Mouse (Mus musculus) stomach, postnatal 0 days (tissue): Measurements from ENCODE around the gene Nfatc4. TPM values are rescaled to one million over a fixed set of nuclear protein-coding genes. Genes with fewer than 3 reads are reported as not detected.
A peak's percentile ranks its signal among the peaks of the same experiment; 100 is the strongest.

Experiments
- ATAC-seq: fragments of 200-750 bp; cut with Nextera tagmentation; 2 replicates; pipeline ENCODE4 v1.8.0; 2017; ENCODE audit not compliant: low FRiP score, low TSS enrichment
- DNase-seq: peaks from one replicate; pipeline ENCODE4 v3.0.0-alpha.2; 2016; ENCODE audit warnings: low spot score
- H3K27ac ChIP-seq: fragments of 300-500 bp; sonication (generic); replicated peaks from 2 replicates; pipeline ENCODE4 v1.5.1; 2014; ENCODE audit warnings: mild to moderate bottlenecking, control low read depth
- H3K27me3 ChIP-seq: fragments of 300-500 bp; sonication (generic); 2 replicates; pipeline ENCODE4 v1.6.1; 2014; ENCODE audit warnings: low read length; ENCODE audit not compliant: control insufficient read depth, insufficient read depth
- H3K36me3 ChIP-seq: fragments of 300-500 bp; sonication (generic); 2 replicates; pipeline ENCODE4 v1.6.1; 2014; ENCODE audit warnings: low read length, mixed read lengths; ENCODE audit not compliant: control insufficient read depth, insufficient read depth
- H3K4me1 ChIP-seq: fragments of 300-500 bp; sonication (generic); replicated peaks from 2 replicates; pipeline ENCODE4 v1.6.1; 2014; ENCODE audit warnings: antibody characterized with exemption; ENCODE audit not compliant: control insufficient read depth, insufficient read depth
- H3K4me2 ChIP-seq: fragments of 300-500 bp; sonication (generic); replicated peaks from 2 replicates; pipeline ENCODE4 v1.6.1; 2014; ENCODE audit warnings: low read depth, mild to moderate bottlenecking, control low read depth, moderate library complexity
- H3K4me3 ChIP-seq: fragments of 300-500 bp; sonication (generic); 2 replicates; pipeline ENCODE4 v1.5.1; 2014; ENCODE audit warnings: low read depth, low read length, control low read depth
- H3K9ac ChIP-seq: fragments of 300-500 bp; sonication (generic); 2 replicates; pipeline ENCODE4 v1.6.1; 2014; ENCODE audit warnings: mild to moderate bottlenecking, low read length, control low read depth, mixed read lengths
- H3K9me3 ChIP-seq: fragments of 300-500 bp; sonication (generic); 2 replicates; pipeline ENCODE4 v1.6.1; 2016; ENCODE audit warnings: low read length; ENCODE audit not compliant: control insufficient read depth
- CTCF ChIP-seq: IDR thresholded peaks from 2 replicates; pipeline ENCODE4 v1.5.1; 2016; ENCODE audit warnings: antibody characterized with exemption, low read depth, mild to moderate bottlenecking, moderate library complexity
- EP300 ChIP-seq: optimal IDR thresholded peaks from 2 replicates; pipeline ENCODE3; 2016; ENCODE audit warnings: antibody characterized with exemption
- WGBS: fragments of 180-500 bp; shearing (Covaris S2); extraction: QIAGEN DNeasy Blood & Tissue Kit; methylation state at CpG from one replicate; pipeline ENCODE4 v1.1.7; 2014; 5-methylcytosine and 5-hydroxymethylcytosine counted together
- polyA plus RNA-seq: library from polyadenylated mRNA; unstranded; fragments of >200 nt; fragmentation: Nextera tagmentation; extraction: Ambion mirVana; gene quantifications from 2 replicates; pipeline ENCODE4 v1.2.1, GENCODE M21; 2015

The Nfatc4 gene
- polyA plus RNA-seq, 1 experiment from 2014 or later, result 11.2 TPM

GRCm38 (mm10) chr14:55814885-55815284, 8.1 kb upstream of the Nfatc4 start:
- peak; percentile 77 for DNase-seq
- WGBS, result 18% methylated on average over 16 of the region's 16 CpGs
- ATAC-seq, result peak; percentile 69
- Histone ChIP-seq H3K27me3 (no peaks in the 10 kb centered on the region), H3K36me3 (no peaks in the 10 kb centered on the region), H3K9ac (peak overlapping the region; percentile 28), H3K4me2 (peak overlapping the region; percentile 60), H3K4me1 (no peaks in the 10 kb centered on the region; the same call in 1 of the 2 replicates), H3K4me3 (peak overlapping the region; percentile 35), H3K27ac (peak overlapping the region; percentile 67; the same call in 1 of the 2 replicates), H3K9me3 (no peaks in the 10 kb centered on the region)
- TF ChIP-seq EP300, result no peak
- TF ChIP-seq CTCF, result no peak

- Histone ChIP-seq H3K27ac (peak overlapping the region; percentile 67; the same call in 1 of the 2 replicates), H3K4me1 (no peaks in the 10 kb centered on the region; the same call in 1 of the 2 replicates), H3K9me3 (no peaks in the 10 kb centered on the region), H3K9ac (peak overlapping the region; percentile 28), H3K27me3 (no peaks in the 10 kb centered on the region), H3K4me2 (peak overlapping the region; percentile 60), H3K36me3 (no peaks in the 10 kb centered on the region), H3K4me3 (peak overlapping the region; percentile 35)
- WGBS, result 13% methylated on average over 17 of the region's 17 CpGs
- DNase-seq, result peak; percentile 83
- TF ChIP-seq EP300 (no peak), CTCF (no peak)
- peak; percentile 93 for ATAC-seq
Observed at GRCm38 (mm10) chr14:55815310-55815751, 7.6 kb upstream of the Nfatc4 start.

- no peaks in the 10 kb centered on the region for H3K36me3 ChIP-seq
- H3K4me2 ChIP-seq, result no peak overlapping the region
- ATAC-seq, result no peak
- no peak overlapping the region for H3K27ac ChIP-seq
- no peaks in the 10 kb centered on the region for H3K27me3 ChIP-seq
- H3K4me3 ChIP-seq, result no peak overlapping the region
- H3K4me1 ChIP-seq, result no peaks in the 10 kb centered on the region; the same call in 1 of the 2 replicates
- no peaks in the 10 kb centered on the region for H3K9me3 ChIP-seq
- WGBS, result 82% methylated on average over 7 of the region's 7 CpGs
- DNase-seq, result no peak
- no peak overlapping the region for H3K9ac ChIP-seq
- no peak for TF ChIP-seq EP300
- no peak for TF ChIP-seq CTCF
Observed at GRCm38 (mm10) chr14:55819845-55820405, 3.0 kb upstream of the Nfatc4 start.

GRCm38 (mm10) chr14:55820576-55820975, 2.4 kb upstream of the Nfatc4 start:
- TF ChIP-seq CTCF, result no peak
- no peak for TF ChIP-seq EP300
- no peak for DNase-seq
- H3K9me3 ChIP-seq, result no peaks in the 10 kb centered on the region
- no peaks in the 10 kb centered on the region for H3K36me3 ChIP-seq
- H3K4me2 ChIP-seq, result no peak overlapping the region
- no peak overlapping the region for H3K4me3 ChIP-seq
- H3K4me1 ChIP-seq, result no peaks in the 10 kb centered on the region
- no peak for ATAC-seq
- H3K27ac ChIP-seq, result no peak overlapping the region
- H3K9ac ChIP-seq, result no peak overlapping the region
- WGBS, result 84% methylated on average over 9 of the region's 9 CpGs
- H3K27me3 ChIP-seq, result no peaks in the 10 kb centered on the region

GRCm38 (mm10) chr14:55822435-55822990, 431 bp upstream of the Nfatc4 start:
- peak; percentile 87 for DNase-seq
- Histone ChIP-seq H3K27ac (peak overlapping the region; percentile 95), H3K27me3 (no peaks in the 10 kb centered on the region), H3K4me1 (no peaks in the 10 kb centered on the region), H3K9me3 (no peaks in the 10 kb centered on the region), H3K4me2 (peak overlapping the region; percentile 86), H3K4me3 (peak overlapping the region; percentile 52), H3K9ac (peak overlapping the region; percentile 71), H3K36me3 (no peaks in the 10 kb centered on the region)
- TF ChIP-seq EP300, result no peak
- peak; percentile 100 for TF ChIP-seq CTCF
- ATAC-seq, result peak; percentile 46
- WGBS, result 3% methylated on average over 13 of the region's 13 CpGs

- no peaks in the 10 kb centered on the region for H3K36me3 ChIP-seq
- H3K9ac ChIP-seq, result peak overlapping the region; percentile 71
- TF ChIP-seq EP300 (peak; percentile 62), CTCF (no peak)
- H3K4me1 ChIP-seq, result no peaks in the 10 kb centered on the region
- H3K4me3 ChIP-seq, result peak overlapping the region; percentile 52
- DNase-seq (peak; percentile 66), ATAC-seq (peak; percentile 10; the same call in 1 of the 2 replicates)
- H3K9me3 ChIP-seq, result no peaks in the 10 kb centered on the region
- WGBS, result 5% methylated on average over 10 of the region's 10 CpGs
- peak overlapping the region; percentile 86 for H3K4me2 ChIP-seq
- H3K27me3 ChIP-seq, result no peaks in the 10 kb centered on the region
- H3K27ac ChIP-seq, result peak overlapping the region; percentile 95
Observed at GRCm38 (mm10) chr14:55824001-55824480, 1.1 kb downstream of the Nfatc4 start.
